Mouse (Mus musculus) C2C12 (cell line): ENCODE measurements around the gene Clip1.

Source experiments
- CEBPB ChIP-seq: IDR thresholded peaks from one replicate; pipeline ENCODE4 v1.6.1; 2011; ENCODE audit warnings: low read depth, mild to moderate bottlenecking, control low read depth, moderate library complexity
- CTCF ChIP-seq: IDR thresholded peaks from one replicate; pipeline ENCODE4 v1.5.1; 2011; ENCODE audit not compliant: control insufficient read depth, insufficient read depth, insufficient read length
- MAX ChIP-seq: IDR thresholded peaks from one replicate; pipeline ENCODE4 v1.6.1; 2011; ENCODE audit warnings: mild to moderate bottlenecking, control low read depth
- MYOG ChIP-seq: IDR thresholded peaks from one replicate; pipeline ENCODE4 v1.6.1; 2011; ENCODE audit not compliant: control insufficient read depth, insufficient read length; ENCODE audit errors: extremely low read depth
- USF1 ChIP-seq: IDR thresholded peaks from one replicate; pipeline ENCODE4 v1.6.1; 2011; ENCODE audit warnings: low read depth, mild to moderate bottlenecking, control low read depth, moderate library complexity

DNA sequence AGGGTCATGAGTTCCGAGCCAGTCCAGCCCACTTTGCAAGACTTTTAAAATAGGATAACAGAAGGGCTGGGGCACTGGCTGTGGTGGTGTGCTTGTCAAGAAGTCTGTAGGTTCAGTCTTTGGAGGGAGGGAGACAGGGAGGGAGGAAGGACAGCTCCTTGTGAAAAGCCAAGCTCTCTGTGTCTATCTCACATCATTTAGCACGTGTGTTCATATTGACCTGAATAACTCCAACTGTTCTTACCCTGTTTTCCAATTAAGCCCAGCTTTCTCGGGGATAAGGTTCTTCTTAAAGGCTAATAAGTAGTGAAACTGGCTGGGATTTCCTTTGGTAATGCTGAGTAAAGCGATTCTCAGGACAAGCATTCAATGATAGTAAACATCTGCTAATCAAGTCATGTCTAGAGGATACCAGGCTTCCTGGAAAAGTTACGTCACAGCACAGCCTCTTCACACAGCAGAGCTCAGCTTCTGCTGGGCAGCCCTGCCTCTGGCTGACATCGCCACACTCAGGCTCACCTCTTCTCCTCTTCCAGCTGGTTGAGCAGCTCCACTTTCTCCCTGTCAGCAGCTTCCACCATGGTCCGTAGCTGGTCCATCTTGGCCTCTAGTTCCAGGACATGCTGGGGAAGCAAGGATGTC lies 43.0 kb downstream of the Clip1 start:
- no peak for TF ChIP-seq CTCF
- no peak for TF ChIP-seq MYOG
- TF ChIP-seq CEBPB, result no peak
- TF ChIP-seq USF1, result no peak
- TF ChIP-seq MAX, result no peak
